Mouse (Mus musculus): ENCODE data around the gene Bdh1. TPM values are rescaled to one million over a fixed set of nuclear protein-coding genes. Genes with fewer than 3 reads are reported as not detected.

Gene Bdh1
- polyA plus RNA-seq, 1 experiment from 2014 or later: 67.7 TPM

GRCm38 (mm10) chr16:31475123-31475968 lies 53.3 kb downstream of the Bdh1 start:
- no peak overlapping the region for H3K9ac ChIP-seq
- H3K27me3 ChIP-seq (replicated peaks): no peaks in the 10 kb centered on the region
- no peak overlapping the region for H3K4me2 ChIP-seq (replicated peaks)
- H3K4me1 ChIP-seq: peaks cover 8% of the 10 kb centered on the region
- no peaks in the 10 kb centered on the region for H3K9me3 ChIP-seq
- H3K36me3 ChIP-seq: no peaks in the 10 kb centered on the region
- no peak for ATAC-seq (ENCODE audit: low FRiP score, low read depth)
- no peak overlapping the region for H3K4me3 ChIP-seq
- 62% methylated on average over 9 of the region's 9 CpGs for WGBS
- no peak overlapping the region for H3K27ac ChIP-seq

DNA sequence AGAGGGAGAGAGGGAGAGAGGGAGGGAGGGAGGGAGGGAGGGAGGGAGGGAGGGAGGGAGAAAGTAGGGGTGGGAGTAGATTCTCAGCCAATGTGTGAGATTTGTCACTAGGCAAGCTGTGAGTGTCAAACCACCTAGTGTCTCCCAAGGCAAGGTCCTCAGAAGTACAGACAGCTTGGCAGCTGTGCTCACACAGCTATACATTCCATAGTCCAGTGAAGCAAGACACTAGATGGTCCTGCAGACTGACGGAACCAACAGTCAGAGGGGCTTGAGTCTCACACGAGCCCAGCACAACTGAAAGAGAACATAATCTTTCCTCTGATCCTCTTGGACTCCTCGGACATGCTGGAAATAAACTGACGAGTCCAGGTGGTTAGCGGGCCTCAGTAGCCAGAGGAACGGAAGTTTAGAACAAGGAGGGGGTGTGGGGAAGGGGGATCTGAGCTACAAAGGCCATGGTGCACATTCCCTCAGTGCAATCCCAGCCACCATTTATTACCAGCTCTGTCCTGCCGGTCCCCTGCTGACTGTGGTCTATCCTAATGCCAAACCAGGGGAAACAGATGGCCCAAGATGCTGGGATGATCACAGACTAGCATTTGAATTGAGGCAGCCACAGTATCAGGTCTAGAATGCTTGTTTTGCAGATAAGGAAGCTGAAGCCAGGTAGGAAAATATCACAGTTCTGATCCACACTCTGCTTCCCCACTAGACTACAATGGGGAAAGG lies 55.0 kb downstream of the Bdh1 start:
- no peak overlapping the region for H3K4me2 ChIP-seq (replicated peaks)
- H3K27ac ChIP-seq: no peak overlapping the region
- H3K36me3 ChIP-seq: no peaks in the 10 kb centered on the region
- 48% methylated on average over 7 of the region's 7 CpGs for WGBS
- H3K9ac ChIP-seq: no peak overlapping the region
- no peaks in the 10 kb centered on the region for H3K27me3 ChIP-seq (replicated peaks)
- no peak overlapping the region for H3K4me3 ChIP-seq
- peaks cover 8% of the 10 kb centered on the region for H3K4me1 ChIP-seq
- H3K9me3 ChIP-seq: no peaks in the 10 kb centered on the region
- no peak for ATAC-seq (ENCODE audit: low FRiP score, low read depth)

DNA sequence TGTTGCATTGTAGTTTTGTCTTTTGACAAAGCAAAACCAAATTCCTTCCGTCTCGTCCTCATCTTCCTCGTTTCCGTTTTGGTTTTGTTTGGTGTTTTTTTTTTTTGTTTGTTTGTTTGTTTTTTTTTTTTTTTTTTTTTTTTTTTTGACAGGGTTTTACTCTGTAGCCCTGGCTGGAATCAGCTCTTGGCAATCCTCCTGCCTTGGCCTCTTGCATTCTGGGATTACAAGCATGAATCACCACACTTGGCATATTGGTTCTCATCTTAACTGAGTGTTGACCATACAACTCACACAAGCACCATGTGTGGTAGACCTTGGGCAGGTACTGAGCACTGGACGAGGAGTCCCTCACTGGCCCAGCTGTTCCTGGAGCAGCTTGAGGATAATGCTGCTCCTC lies 63.3 kb downstream of the Bdh1 start:
- Histone ChIP-seq H3K27ac (no peak overlapping the region), H3K4me1 (peaks cover 6% of the 10 kb centered on the region), H3K4me3 (no peak overlapping the region), H3K4me2 (replicated peaks) (no peak overlapping the region), H3K9me3 (no peaks in the 10 kb centered on the region), H3K36me3 (no peaks in the 10 kb centered on the region), H3K27me3 (replicated peaks) (no peaks in the 10 kb centered on the region), H3K9ac (no peak overlapping the region)
- ATAC-seq (ENCODE audit: low FRiP score, low read depth): no peak
- WGBS: 91% methylated on average over 5 of the region's 5 CpGs

DNA sequence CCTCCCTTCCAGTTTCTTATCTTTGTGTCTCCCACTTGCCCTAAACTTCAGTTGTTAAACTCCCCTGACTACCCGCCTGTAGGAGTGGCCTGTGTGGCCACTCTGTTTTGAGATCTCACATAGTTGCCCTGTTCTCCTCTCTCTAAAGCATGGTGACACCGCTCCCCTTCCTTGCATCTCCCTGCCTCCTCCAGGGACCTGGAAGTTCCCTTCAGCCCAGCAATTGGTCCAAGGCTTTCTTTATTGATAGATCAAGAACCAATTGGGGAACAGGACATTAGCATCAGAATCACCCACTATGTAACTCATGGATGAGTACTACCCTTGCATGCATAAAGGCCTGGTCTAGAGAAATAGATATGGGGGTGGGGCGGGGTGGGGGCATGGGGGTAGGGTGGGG lies 65.2 kb downstream of the Bdh1 start:
- Histone ChIP-seq H3K27me3 (replicated peaks) (no peaks in the 10 kb centered on the region), H3K4me1 (peaks cover 6% of the 10 kb centered on the region), H3K9ac (no peak overlapping the region), H3K4me2 (replicated peaks) (no peak overlapping the region), H3K27ac (no peak overlapping the region), H3K36me3 (no peaks in the 10 kb centered on the region), H3K4me3 (no peak overlapping the region), H3K9me3 (no peaks in the 10 kb centered on the region)
- ATAC-seq (ENCODE audit: low FRiP score, low read depth): no peak
- 87% methylated on average over 3 of the region's 3 CpGs for WGBS

DNA sequence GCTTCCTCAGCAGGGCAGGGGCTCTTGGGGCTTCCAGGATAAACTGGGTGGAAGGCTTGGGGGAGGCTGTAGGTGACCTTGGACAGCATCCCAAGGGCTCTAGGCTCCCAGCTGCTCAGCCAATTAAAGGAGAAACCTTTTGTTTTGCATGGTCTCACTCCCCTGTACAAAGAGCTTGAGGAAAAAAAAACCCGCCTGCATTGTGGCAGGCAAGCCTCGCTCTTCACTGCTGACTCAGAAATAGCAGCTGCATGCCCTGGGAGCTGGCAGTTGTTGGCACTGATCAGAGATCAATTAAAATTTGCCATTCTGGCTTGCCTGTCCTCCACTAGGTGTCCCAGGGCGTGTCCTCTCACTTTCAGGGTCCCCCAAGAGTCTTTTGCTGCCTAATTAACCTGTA lies 67.0 kb downstream of the Bdh1 start:
- H3K9me3 ChIP-seq: no peaks in the 10 kb centered on the region
- no peak overlapping the region for H3K4me3 ChIP-seq
- no peak overlapping the region for H3K4me2 ChIP-seq (replicated peaks)
- H3K4me1 ChIP-seq: peaks cover 20% of the 10 kb centered on the region
- no peaks in the 10 kb centered on the region for H3K27me3 ChIP-seq (replicated peaks)
- WGBS: 21% methylated on average over 3 of the region's 3 CpGs
- H3K9ac ChIP-seq: no peak overlapping the region
- H3K27ac ChIP-seq: no peak overlapping the region
- no peaks in the 10 kb centered on the region for H3K36me3 ChIP-seq
- ATAC-seq (ENCODE audit: low FRiP score, low read depth): no peak

GRCm38 (mm10) chr16:31490967-31491366 lies 68.9 kb downstream of the Bdh1 start:
- H3K4me1 ChIP-seq: peaks cover 21% of the 10 kb centered on the region
- H3K4me3 ChIP-seq: no peak overlapping the region
- H3K9ac ChIP-seq: no peak overlapping the region
- ATAC-seq (ENCODE audit: low FRiP score, low read depth): no peak
- H3K4me2 ChIP-seq (replicated peaks): no peak overlapping the region
- H3K27ac ChIP-seq: no peak overlapping the region
- no peaks in the 10 kb centered on the region for H3K36me3 ChIP-seq
- 95% methylated on average over 7 of the region's 7 CpGs for WGBS
- H3K27me3 ChIP-seq (replicated peaks): no peaks in the 10 kb centered on the region
- H3K9me3 ChIP-seq: no peaks in the 10 kb centered on the region

DNA sequence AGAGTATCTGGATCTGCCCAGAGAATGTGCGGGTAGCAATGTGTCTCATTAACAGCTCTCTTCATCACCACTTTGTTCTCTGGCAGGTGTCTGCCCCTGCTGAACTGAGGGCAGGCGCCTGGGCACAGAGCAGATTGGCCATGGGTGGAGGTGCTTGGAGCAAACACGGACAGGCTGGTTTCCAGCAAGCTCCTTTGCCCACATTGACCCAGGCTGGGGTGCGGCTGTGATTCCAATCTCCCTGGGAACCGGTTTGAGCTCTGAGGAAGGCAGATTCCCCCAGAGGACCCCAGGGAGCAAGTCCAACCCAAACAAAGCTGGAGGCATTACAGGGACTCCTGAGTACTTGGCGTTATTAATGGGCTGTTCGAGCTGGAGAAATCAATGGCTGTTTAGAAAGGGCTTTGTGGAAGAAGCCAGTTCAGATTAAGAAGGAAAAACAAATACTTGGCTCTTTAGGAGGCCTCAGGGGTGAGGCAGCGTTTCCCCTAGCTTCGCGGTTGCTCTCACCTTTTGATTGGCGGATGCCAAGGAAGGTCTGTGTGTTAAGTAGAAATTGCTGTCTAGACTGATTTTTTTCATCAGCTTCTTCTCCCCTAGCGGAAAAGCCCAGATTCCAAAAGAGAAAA lies 71.0 kb downstream of the Bdh1 start:
- H3K4me3 ChIP-seq: no peak overlapping the region
- WGBS: 33% methylated on average over 12 of the region's 12 CpGs
- no peak for ATAC-seq (ENCODE audit: low FRiP score, low read depth)
- H3K9me3 ChIP-seq: no peaks in the 10 kb centered on the region
- no peak overlapping the region for H3K27ac ChIP-seq
- H3K4me1 ChIP-seq: peaks cover 21% of the 10 kb centered on the region
- no peaks in the 10 kb centered on the region for H3K36me3 ChIP-seq
- no peak overlapping the region for H3K4me2 ChIP-seq (replicated peaks)
- no peaks in the 10 kb centered on the region for H3K27me3 ChIP-seq (replicated peaks)
- H3K9ac ChIP-seq: no peak overlapping the region

DNA sequence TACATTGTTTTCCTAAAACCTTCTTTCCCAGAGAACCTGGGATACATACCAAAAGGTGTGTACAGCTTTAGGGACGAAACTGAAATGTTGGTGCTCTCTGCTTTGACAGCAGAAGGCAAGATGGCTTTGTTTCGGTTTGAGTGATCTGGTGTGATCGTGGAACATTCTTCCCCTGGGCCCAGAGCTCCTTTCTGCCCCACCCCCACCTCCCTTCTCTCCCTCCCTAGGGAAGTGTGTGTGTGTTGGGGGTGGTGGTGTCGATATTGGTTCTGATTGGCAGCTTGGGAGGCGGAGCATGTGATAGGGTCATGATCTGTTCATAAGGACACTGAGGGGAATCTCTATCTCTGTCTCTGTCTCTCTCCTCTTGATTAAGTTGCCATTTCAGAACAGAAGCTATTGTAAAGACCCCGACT lies 71.5 kb downstream of the Bdh1 start:
- H3K9me3 ChIP-seq: no peaks in the 10 kb centered on the region
- no peak overlapping the region for H3K4me3 ChIP-seq
- no peak overlapping the region for H3K9ac ChIP-seq
- no peaks in the 10 kb centered on the region for H3K36me3 ChIP-seq
- no peaks in the 10 kb centered on the region for H3K27me3 ChIP-seq (replicated peaks)
- ATAC-seq (ENCODE audit: low FRiP score, low read depth): no peak
- H3K4me2 ChIP-seq (replicated peaks): no peak overlapping the region
- no peak overlapping the region for H3K27ac ChIP-seq
- H3K4me1 ChIP-seq: peaks cover 21% of the 10 kb centered on the region
- 51% methylated on average over 6 of the region's 6 CpGs for WGBS

GRCm38 (mm10) chr16:31493991-31494390 lies 71.9 kb downstream of the Bdh1 start:
- WGBS: 63% methylated on average over 6 of the region's 6 CpGs
- Histone ChIP-seq H3K9me3 (no peaks in the 10 kb centered on the region), H3K9ac (no peak overlapping the region), H3K4me2 (replicated peaks) (no peak overlapping the region), H3K27ac (no peak overlapping the region), H3K27me3 (replicated peaks) (no peaks in the 10 kb centered on the region), H3K4me3 (no peak overlapping the region), H3K4me1 (peaks cover 20% of the 10 kb centered on the region), H3K36me3 (no peaks in the 10 kb centered on the region)
- ATAC-seq (ENCODE audit: low FRiP score, low read depth): no peak

GRCm38 (mm10) chr16:31495356-31495755 lies 73.3 kb downstream of the Bdh1 start:
- H3K4me1 ChIP-seq: peaks cover 23% of the 10 kb centered on the region
- no peak for ATAC-seq (ENCODE audit: low FRiP score, low read depth)
- no peaks in the 10 kb centered on the region for H3K27me3 ChIP-seq (replicated peaks)
- H3K36me3 ChIP-seq: no peaks in the 10 kb centered on the region
- H3K27ac ChIP-seq: no peak overlapping the region
- no peak overlapping the region for H3K4me3 ChIP-seq
- H3K9ac ChIP-seq: no peak overlapping the region
- H3K4me2 ChIP-seq (replicated peaks): no peak overlapping the region
- H3K9me3 ChIP-seq: no peaks in the 10 kb centered on the region
- 73% methylated on average over 7 of the region's 7 CpGs for WGBS

GRCm38 (mm10) chr16:31495769-31496168 lies 73.7 kb downstream of the Bdh1 start:
- H3K4me2 ChIP-seq (replicated peaks): no peak overlapping the region
- no peak for ATAC-seq (ENCODE audit: low FRiP score, low read depth)
- H3K4me1 ChIP-seq: peaks cover 27% of the 10 kb centered on the region
- H3K36me3 ChIP-seq: no peaks in the 10 kb centered on the region
- no peaks in the 10 kb centered on the region for H3K27me3 ChIP-seq (replicated peaks)
- no peaks in the 10 kb centered on the region for H3K9me3 ChIP-seq
- no peak overlapping the region for H3K4me3 ChIP-seq
- H3K9ac ChIP-seq: no peak overlapping the region
- WGBS: 84% methylated on average over 9 of the region's 9 CpGs
- H3K27ac ChIP-seq: no peak overlapping the region

DNA sequence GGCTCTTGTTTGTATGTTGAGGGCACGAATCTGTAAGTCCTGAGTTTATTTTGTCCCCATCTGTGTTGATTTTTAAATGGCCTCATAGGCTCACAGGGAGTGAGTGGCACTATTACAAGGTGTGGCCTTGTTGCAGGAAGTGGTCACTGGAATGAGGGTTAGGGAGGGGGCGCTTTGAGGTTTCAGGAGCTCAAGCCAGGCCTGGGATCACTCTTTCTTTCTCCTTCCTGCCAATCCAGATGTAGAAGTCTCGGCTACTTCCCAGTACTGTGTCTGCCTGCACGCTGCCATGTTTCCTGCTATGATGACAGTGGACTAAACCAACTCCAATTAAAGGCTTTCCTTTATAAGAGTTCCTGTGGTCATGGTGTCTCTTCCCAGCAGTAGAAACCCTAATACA lies 76.3 kb downstream of the Bdh1 start:
- peaks cover 33% of the 10 kb centered on the region for H3K4me1 ChIP-seq
- no peak for ATAC-seq (ENCODE audit: low FRiP score, low read depth)
- no peak overlapping the region for H3K27ac ChIP-seq
- no peaks in the 10 kb centered on the region for H3K27me3 ChIP-seq (replicated peaks)
- no peaks in the 10 kb centered on the region for H3K36me3 ChIP-seq
- 88% methylated on average over 4 of the region's 4 CpGs for WGBS
- no peak overlapping the region for H3K4me2 ChIP-seq (replicated peaks)
- no peaks in the 10 kb centered on the region for H3K9me3 ChIP-seq
- no peak overlapping the region for H3K9ac ChIP-seq
- no peak overlapping the region for H3K4me3 ChIP-seq
